Mouse (Mus musculus): ENCODE measurements around the gene Plppr3. TPM values are rescaled to one million over a fixed set of nuclear protein-coding genes. Genes with fewer than 3 reads are reported as not detected.
A peak's percentile ranks its signal among the peaks of the same experiment; 100 is the strongest.

Plppr3 gene
- total RNA-seq, 2 experiments from 2014 or later: 53.5 to 57.7 TPM

DNA sequence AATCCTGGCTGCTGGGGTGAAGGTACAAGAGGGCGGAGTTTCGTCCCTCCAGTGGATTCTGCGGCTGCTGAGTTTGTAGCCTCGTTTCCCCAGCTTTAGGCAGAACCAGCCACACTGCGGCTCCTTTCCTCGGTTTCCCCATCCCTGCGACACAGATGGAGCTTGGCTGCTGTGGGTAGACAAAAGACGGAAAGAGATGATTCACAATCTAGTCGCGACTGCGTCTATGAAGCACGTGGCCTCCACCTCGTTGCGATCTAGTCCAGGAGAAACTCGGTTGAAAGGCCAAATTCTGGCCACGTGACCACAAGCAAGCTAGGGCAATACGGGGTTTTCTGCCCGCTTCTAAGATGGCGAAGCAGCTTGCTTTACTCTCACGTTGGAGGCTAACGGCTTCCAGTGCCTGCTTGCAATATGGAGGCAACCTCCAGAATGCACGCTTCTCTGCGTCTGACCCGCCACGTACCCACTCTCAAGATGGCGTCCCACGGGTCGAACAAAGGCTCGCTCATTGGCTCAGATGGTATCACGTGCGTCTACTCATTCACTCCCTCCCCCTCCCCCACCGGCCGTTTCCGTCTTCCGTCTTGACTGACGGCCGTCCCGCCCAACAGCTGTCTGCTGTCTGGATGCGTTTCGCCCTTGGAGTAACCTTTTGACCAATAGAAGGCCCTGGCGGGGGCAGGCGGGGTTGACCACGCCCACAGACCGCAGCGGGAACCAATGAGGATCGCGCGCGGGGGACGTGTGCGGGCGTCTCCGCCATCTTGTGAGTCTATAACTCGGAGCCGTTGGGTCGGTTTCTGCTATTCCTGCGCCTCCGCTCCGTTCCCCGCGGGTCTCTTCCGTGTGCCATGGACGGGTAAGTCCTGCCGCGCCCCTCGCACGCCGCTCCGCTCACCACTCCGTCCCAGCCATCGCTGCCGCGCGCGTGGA, 20.3 kb downstream of the Plppr3 start, which contains the start of gene Ptbp1:
Ptbp1 (plus strand) TSS at position 568 of the 936 bp plus-strand sequence.
- peak; percentile 98 to 100 for DNase-seq (ENCODE audit: low spot score in 2 of 2)

DNA sequence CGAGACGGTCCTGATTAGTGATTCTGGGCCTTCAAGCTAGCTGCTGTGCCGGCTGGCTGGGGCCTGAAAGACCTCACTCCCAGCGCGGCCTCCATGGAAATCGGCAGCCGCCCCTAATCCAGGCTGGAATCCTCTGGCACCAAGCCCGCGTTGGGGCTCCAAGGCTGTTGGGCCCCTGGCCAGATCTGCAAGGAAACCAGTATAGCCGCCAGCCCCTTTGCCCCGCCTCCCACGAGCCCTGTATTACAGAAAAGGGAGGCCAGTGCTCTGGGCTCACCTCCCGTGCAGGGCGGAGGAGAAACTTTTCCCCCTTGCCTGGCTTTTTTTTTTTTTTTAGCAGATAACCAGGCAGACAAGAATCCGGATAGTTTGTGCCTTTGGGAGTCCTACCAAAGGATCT, 21.0 kb downstream of the Plppr3 start:
- DNase-seq (ENCODE audit: low spot score in 2 of 2): peak; percentile 92 to 95

DNA sequence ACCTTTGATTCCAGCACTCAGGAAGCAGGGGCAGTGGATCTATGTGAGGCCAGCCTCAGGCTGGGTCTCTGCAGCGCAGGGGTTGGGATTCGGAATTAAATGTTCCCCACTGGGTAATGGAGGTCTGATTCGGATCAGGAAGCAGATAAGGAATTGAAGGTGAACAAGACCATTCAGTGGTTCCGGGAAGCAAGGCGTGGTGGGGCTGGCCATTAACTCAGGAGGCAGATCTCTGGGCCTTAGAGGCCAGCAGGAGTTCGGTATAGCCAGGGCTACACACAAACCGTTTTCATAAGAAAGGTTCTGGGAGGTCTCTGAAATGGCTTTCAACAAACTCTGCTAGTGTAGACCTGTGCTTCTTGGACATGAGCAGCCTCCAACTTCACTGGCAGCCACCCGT, 21.6 kb downstream of the Plppr3 start:
- no peak for DNase-seq (ENCODE audit: low spot score in 2 of 2)

DNA sequence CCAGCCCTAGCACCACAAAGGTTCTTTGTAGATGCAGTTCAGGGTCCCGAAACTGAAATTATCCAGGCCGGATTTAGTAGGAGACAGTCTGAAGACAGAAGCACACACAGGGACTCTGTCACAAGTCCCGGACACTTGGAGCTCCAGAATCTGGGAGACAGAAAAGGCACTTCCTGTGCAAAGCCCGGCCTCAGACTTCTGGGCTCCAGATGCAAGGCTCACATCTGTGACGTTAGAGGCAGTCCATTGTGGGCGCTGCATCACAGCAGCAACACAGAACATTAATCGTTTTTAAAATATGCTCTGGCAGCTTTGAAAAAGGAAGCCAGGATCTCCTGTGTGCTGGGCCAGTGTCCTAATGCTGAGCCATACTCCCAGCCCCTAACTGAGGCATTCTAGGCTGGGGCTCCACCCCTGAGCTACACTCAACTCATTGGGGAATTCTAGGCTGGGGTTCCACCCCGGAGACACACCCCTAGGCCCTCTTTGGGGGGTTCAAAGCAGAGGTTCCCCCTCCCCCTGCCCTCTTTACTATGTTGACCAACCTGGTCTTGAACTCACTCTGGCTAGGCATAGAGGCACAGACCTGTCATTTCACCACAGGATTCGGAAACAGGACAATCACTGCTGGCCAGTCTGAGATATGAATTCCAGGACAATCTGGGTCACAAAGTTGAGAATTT, 22.2 kb downstream of the Plppr3 start:
- DNase-seq (ENCODE audit: low spot score in 2 of 2): no peak

DNA sequence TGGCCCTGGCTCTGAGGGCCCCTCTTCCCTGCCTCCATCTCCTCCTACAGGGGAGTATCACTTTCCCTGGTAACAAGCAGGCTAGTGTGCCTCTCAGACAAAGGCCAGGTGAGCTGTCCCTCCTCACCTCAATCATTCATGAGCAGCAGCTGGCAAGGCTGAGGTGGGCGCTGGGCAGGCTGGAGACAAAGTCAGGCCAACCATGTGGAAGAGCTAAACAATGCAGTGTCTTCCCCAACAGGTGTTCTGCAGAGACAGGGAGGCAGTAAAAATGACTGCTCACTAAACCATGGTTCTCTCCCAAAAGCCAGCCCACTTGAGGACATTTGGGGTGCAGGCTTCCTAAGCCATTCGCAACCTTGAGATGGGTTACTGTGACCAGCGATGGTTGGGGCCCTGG, 22.8 kb downstream of the Plppr3 start:
- no peak for DNase-seq (ENCODE audit: low spot score in 2 of 2)

DNA sequence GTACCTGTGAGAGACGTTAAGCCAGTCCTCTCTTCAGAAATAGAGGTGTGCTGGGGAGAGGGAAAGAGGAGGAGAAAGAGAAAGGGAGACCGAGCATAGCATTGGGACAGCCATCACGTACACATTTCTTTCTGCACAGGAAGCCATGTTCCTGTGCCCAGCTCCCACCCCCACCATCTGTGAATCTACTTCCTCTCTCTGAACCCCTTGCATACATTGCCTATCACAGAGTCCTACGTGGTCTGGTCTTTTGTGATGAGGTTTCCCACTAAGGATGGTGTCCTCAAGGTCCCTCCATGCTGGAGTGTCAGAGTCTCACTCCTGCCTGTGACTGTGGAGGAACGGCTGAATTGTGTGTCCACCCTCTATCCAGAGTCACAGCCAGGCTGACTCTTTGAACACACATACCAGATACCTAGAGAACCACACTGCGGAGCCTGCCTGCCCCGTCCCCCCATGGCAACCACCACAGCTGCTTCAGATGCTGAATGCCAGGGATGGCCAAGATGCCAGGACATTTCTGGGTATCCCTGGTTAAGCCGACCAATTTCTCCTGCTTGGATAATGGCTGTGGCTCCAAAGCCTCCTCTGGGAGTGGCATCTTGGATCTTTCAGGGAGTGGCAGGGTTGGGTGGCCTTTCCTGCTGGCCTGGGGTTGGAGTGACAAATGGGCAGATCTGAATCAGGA, 24.3 kb downstream of the Plppr3 start:
- no peak for DNase-seq (ENCODE audit: low spot score in 2 of 2)

DNA sequence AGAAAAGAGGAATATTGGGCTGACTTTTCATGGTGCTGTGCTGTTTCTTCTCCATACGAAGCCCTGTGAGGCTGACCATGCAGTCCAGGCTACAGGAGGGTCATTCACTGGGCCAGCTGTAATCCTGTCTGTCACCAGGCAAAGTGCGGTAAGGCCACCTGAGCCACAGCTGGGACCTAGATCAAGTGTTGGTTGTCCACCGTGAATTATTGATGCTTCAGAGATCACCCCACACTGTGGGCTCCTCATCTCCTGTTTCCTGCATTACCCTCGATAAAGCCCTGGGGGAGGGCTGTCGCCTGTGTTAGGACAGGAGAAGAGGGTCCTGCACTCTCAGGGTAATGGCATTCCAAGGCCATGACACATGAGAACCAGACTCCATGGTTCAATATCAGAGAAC, 27.9 kb downstream of the Plppr3 start:
- DNase-seq (ENCODE audit: low spot score in 2 of 2): no peak

DNA sequence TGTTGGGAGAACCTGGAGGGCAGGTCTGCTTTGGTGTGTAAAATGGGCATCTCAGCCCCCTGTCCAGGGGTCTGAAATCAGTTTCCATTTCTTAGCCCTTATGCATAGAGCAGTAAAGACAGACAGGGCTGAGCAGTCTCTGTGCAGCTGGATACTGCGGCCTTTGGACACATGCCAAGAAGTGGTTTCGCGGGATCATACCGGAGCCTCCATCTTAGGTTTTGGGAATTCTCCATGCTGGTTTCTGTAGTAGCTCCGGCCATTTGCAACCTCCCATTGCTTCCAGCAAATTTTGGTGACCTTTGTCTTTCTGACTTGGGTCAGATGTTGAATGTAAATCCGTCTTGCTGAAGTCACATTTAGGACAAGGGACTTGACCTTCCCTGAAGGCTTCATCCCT, 31.0 kb downstream of the Plppr3 start:
- no peak for DNase-seq (ENCODE audit: low spot score in 2 of 2)

DNA sequence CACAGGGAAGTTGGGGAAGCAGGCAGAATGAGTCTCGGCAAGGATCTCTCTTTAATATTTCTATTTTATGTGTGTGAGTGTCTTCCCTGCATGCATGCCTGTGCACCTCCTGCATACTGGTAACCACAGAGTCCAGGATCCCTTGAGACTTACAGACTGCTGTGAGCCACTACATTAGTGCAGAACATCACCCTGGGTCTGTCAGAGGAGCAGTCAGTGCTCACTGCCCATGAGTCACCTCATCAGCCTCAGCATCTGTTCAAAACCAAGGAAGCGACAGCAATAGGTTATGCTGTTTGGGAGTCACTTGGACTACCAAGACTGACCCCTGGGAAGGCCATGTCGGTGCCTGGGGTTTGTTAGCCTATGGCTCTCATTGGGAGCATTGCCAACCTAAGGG, 32.1 kb downstream of the Plppr3 start:
- DNase-seq (ENCODE audit: low spot score in 2 of 2): no peak

DNA sequence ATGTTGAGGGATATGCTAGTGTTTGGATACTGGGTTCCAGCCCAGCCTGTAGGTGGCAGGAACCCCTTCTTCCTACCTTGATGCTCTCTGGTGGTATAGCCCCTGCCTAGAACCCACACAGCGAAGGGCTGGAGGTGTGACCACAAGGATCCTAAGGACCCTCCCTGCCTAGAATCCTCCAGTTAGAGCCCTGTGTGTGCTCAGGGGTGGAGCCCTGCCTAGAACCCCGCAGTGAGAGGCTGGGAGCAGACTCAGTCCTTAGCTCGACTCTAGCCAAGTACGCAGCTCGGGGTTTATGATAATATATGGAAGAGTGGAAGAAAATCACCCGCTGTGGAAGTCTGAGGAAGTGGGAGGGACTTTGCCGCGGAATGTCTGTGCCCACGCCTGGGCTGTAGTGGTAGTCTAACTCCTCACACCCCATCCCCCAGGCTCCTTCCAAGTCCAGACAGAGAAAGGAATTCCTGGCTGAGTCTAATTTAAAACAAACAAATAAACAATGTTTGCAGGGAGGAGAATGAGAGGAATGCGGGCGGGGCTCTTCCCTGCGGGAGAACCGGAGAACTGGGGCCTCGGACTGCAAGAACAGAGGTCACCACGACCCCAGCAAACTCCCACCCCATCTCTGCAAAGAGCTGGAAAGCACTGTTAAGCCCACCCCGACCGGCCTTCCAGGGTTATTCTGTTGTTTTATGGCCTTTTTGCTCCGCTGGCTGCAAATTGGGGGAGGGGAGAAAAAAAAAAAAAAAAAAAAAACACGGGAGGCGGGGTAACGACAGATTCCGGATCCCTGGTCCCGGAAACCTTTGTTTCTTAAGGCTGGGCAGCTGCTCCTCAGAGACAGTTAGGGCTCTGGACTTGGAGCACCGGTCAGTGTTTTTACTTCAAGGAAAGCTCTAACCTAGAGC, 33.5 kb downstream of the Plppr3 start:
- peak in 1 of 2 experiments; percentile 60 for DNase-seq (ENCODE audit: low spot score in 2 of 2)

DNA sequence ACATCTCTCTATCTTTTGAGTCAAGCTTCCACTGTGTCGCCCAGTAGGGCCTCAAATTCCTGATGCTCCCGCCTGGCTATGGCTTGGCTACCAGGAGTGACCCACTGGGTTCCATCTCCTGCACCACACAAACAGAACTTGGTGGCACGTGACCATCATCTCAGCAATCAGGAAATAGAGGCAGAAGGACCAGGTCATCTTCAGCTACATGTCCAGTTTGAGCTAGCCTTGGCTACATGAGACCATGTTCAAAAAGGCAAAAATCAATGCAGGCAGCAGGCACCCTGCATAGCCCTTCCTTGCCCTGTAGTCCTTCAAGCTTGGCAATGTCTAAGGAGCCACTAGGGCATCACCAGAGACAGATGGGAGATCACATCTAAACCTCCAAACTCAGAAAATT, 34.3 kb downstream of the Plppr3 start:
- DNase-seq (ENCODE audit: low spot score in 2 of 2): no peak

DNA sequence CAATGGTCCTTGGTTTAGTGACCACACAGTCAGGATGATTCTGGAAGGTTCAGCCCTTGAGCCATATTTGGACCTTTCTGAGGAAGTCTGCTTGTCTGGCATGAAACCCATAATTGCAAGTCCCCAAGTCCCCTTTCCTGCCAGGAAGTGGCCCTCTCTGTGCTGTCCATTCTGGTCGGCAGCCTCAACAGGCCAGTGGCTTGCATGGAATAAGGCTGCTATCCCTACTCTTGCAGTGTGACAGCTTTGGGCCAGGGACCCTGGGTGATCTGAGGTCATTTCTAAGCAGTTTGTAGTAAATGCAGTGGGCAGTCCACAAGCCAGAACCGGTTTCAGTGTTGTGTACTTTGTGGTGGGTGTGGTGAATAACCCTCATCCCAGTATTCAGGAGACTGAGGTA, 36.3 kb downstream of the Plppr3 start:
- DNase-seq (ENCODE audit: low spot score in 2 of 2): no peak

DNA sequence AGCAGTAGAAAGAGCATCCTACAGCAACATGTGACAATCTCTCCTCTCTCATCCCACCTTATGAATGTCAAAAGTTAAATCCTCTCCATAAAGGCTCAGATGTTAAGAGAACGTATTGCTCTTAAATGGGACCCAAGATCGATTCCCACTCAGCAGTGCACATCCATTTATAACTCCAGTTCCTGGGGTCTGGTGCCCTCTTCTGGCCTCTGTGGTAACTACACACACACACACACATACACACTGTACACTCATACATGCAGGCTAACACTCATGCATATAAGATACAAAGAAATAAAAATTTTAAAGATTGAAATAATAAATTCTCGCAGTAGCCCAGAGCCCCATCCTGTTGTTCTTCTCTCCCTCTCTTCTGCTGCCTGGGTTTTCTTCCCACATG, 37.5 kb downstream of the Plppr3 start:
- no peak for DNase-seq (ENCODE audit: low spot score in 2 of 2)

DNA sequence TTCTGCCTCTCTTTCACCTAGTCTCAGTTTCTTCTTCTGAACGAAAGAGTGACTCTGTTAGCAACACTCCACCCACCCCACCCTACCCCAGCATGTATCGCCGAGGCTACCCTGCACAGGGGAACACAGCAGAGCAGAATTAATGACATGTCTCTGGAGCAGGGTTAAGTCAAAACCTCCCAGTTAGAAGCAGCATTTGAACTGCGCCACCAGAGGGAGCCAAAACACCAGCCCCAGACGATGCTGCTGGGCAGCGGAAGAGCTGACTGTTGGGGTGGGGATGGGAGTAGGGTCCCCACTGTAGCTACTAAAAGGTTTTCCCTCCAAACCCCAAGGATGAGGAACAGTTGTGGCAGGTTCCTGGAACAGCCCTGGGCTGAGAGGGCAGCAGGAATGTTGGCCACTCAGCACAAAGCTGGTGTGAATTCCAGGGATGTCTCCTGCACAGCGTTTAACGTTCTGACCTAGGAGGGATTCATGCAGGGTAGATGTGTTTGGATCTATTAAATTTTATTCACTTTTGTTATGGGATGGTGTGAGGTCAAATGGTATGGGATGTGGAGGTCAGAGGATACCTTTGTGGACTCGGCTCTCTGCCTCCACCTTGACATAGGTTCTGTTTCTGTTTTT, 39.5 kb downstream of the Plppr3 start:
- peak; percentile 75 to 79 for DNase-seq (ENCODE audit: low spot score in 2 of 2)

DNA sequence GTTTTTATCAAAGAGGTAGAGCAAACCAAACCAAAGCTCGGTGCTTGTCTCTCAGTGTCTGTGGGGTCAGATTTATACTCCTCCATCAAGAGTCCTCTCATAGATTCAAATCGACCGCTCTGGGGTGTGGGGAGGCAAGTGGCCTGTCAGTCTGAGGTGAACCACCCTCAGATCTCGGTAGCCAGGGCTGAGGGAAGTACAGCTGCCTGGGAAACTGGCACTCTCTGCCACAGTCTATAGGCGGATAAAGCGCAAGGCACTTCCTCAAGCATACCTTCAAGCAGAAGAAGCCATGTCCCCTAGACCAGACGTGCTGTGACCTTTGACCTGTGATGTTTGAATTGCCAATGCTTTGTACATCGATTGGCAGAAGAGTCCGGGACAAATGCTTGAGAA, 41.6 kb downstream of the Plppr3 start:
- no peak for DNase-seq (ENCODE audit: low spot score in 2 of 2)

DNA sequence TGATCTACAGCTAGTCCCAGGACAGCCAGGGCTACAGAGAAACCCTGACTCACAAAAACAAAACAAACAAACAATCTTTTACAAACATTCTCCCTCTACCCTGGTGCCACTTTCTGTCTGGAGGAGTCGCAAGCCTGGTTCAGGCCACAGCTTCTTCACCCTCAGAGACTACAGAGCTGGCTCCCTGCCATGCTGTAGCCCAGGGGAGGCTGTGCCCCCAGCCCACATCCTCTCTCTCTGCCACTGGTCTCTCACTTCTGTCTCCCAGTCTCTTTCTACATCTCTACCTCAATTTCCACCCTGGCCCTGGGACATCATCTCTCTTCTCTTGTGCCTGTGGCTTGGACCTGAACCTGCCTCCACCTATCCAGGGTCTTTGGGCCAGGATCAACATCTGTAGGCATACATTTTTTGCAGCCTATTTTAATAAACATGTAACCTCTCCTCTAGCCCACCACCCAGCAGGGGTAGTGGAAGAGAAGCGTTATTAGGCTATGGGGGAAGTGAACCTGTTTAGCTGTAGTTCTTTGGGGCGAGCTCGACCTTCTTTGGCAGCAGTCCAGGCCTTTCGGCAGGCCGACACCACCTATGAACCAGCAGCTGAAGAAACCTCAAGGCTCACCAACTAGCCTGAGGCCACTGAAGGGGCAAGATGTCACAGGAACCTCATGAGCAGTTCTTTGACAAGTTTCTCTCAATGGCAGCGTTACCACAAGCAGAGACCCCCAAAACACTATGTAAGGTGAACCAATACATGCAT, 42.2 kb downstream of the Plppr3 start:
- DNase-seq (ENCODE audit: low spot score in 2 of 2): no peak

DNA sequence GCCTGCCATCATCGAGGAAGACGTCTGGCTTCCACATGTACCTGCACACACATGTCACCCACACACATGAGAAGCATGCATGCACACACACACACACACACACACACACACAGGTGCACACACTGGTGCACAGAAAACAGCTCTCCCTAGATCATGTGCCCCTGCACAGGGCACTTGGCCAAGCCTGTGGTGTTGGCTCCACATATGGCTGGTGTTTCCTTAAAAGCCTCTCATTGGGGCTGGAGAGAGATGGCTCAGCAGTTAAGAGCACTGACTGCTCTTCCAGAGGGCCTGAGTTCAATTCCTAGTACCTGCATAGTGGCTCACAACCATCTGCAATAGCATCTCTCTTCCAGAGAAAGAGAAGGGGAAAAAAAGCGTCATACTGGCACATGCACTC, 42.9 kb downstream of the Plppr3 start:
- DNase-seq (ENCODE audit: low spot score in 2 of 2): no peak

DNA sequence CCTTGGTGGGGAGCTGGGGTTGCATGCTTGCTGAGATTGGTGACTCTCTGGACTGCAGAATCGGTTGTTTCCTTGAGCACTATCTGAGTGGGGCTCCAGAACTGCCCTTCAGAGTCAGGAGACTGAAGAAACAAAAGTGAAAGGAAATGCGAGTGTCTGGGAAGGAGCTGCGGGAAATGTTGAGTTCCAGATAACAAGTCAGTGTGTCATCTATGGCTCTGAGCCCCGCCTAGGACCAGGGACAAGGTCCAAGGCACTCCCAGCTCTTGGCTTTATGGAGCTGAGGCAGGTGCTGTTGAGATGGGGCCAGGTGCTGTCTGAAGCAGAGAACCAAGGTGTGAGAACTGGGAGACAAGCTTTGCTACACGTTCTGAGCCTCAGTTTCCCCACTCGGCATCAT, 50.0 kb downstream of the Plppr3 start:
- DNase-seq (ENCODE audit: low spot score in 2 of 2): no peak

DNA sequence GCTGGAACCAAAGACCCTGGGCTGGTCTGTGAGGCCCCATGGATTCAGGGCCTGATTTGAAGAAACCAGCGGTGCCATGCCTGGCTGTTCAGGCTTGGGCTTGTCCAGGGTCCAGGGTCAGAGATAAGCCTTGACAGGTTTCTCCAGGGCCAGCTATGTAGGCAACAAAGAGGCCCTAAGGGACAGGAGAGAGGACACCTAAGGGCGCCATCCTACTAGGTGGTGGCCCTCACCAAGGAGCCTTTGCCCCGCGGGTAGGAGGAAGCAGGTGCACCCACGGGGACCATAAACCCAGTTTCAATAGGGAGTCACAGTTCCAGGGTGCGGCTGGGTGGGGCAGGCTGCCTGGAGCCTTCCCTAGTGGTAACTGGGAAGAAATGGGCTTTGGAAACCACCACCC, 51.4 kb downstream of the Plppr3 start:
- DNase-seq (ENCODE audit: low spot score in 2 of 2): no peak

DNA sequence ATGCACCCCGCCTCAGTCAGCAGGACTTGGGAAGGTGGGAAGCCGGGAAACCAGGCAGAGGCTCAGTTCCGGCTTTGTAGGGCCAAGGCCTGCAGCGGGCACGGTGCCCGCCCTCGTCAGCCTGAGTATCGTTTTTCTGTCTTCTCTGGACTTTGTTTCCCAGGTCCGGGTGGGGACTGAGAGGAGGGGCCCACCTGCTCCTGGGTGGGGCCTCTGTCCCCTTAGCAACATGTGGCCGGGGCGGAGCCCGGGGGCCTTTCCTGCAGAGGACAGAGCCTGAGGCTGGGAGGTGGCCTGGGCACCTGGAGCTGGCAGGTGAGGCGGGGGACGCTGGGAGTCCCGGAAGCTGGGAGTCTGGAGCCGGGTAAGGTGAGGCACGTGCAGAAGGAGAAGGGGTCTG, 52.1 kb downstream of the Plppr3 start:
- no peak for DNase-seq (ENCODE audit: low spot score in 2 of 2)
